ENCODE assay signal across 9 mouse cellular contexts in the genomic region with DNA sequence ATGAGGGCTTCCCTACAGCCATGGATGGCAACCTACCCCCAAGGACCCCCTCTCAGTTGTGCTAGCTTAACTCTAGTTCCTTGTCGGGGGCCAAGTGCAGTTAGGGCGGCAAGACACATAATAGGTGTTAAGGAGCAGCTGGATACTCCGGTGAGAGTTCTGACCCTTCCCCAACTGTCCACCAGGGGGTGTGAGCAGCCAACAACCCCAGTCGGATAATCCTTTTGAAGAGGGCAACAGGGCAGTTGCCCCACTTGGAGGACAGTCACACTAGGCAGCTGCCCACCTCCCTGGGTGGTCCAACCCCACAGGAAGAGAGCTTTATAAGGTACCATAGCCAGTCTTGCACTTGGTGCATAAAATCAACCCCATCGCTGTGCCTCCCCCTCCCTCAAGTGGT. TPM values are rescaled to one million over a fixed set of nuclear protein-coding genes. Genes with fewer than 3 reads are reported as not detected.
DNase-seq lines count a peak whose midpoint lies in the region; ATAC-seq lines count a peak whose summit lies in the region.
"Had no signal": no experiment of that assay in that cellular context is flagged by ENCODE, and none has a peak within 500 bp of the region (broad histone marks: within the 10 kb centered on the region; RNA-seq: fewer than 3 reads in every experiment).

No protein-coding gene starts in this region.

- no peaks in the 10 kb centered on the region; the same call in 1 of the 2 replicates for H3K27me3 ChIP-seq in liver, embryonic 12.5 days (replicated peaks)
- H3K27me3 ChIP-seq in embryonic facial prominence, embryonic 10.5 days (replicated peaks; ENCODE audit: low read depth, poor library complexity, severe bottlenecking), result no peaks in the 10 kb centered on the region

- H3K9me3 ChIP-seq in liver, embryonic 12.5 days (replicated peaks), result no peaks in the 10 kb centered on the region
- H3K9me3 ChIP-seq in embryonic facial prominence, embryonic 10.5 days, result no peaks in the 10 kb centered on the region

- peak; percentile 36 for DNase-seq in CD4-positive, CD25-positive, alpha-beta regulatory T cell, adult 2 months (ENCODE audit: low read depth, low spot score)
- peak; percentile 34 for DNase-seq in liver
- DNase-seq in embryonic facial prominence, embryonic 10.5 days (ENCODE audit: low spot score), result peak; percentile 41
- peak; percentile 37 for DNase-seq in mesoderm, embryonic 11.5 days (ENCODE audit: low read depth, low spot score)
- no peak for DNase-seq in cerebellum, postnatal 25 days
- no peak for DNase-seq in heart, adult 8-10 months (ENCODE audit: low spot score)

- no peak overlapping the region for H3K9ac ChIP-seq in liver, embryonic 12.5 days

- 28% methylated on average over 5 of the region's 5 CpGs for WGBS in liver, embryonic 12.5 days (ENCODE audit: insufficient replicate concordance)
- 51% methylated on average over 5 of the region's 5 CpGs for WGBS in embryonic facial prominence, embryonic 10.5 days

- H3K4me3 ChIP-seq in liver, embryonic 12.5 days, result no peak overlapping the region
- no peak overlapping the region for H3K4me3 ChIP-seq in embryonic facial prominence, embryonic 10.5 days
- H3K4me3 ChIP-seq: myocyte had no signal

- H3K27ac ChIP-seq in liver, embryonic 12.5 days, result no peak overlapping the region
- no peak overlapping the region for H3K27ac ChIP-seq in embryonic facial prominence, embryonic 10.5 days (replicated peaks)

- peaks cover 10% of the 10 kb centered on the region for H3K4me1 ChIP-seq in liver, embryonic 12.5 days
- H3K4me1 ChIP-seq in embryonic facial prominence, embryonic 10.5 days, result peaks cover 18% of the 10 kb centered on the region

- no peak for ATAC-seq in CD4-positive, CD25-positive, alpha-beta regulatory T cell, adult 4 months
- ATAC-seq in liver, embryonic 12.5 days, result no peak

- H3K36me3 ChIP-seq in liver, embryonic 12.5 days, result no peaks in the 10 kb centered on the region
- no peaks in the 10 kb centered on the region for H3K36me3 ChIP-seq in embryonic facial prominence, embryonic 10.5 days (replicated peaks)

- H3K4me2 ChIP-seq in liver, embryonic 12.5 days, result no peak overlapping the region

RNA-seq across cellular contexts. Expression of gene Ccdc121, which starts 46.2 kb away (rescaled TPM):
- not detected for polyA plus RNA-seq in CD4-positive, CD25-positive, alpha-beta regulatory T cell, adult 4 months (2017; shearing (Covaris generic))
- polyA plus RNA-seq in liver, embryonic 12.5 days (2016; fragmentation: Nextera tagmentation; extraction: Ambion mirVana), result not detected in 2 replicates
- polyA plus RNA-seq in embryonic facial prominence, embryonic 10.5 days (2016; fragmentation: Nextera tagmentation; extraction: Ambion mirVana), result 0.08 and 0.16 TPM in 2 replicates
- total RNA-seq in heart, adult 8-10 months (2022), result not detected
- polyA plus RNA-seq: myocyte had no signal

Comparison
In these comparisons a context has a peak if more than half of its experiments do, and no peak if none do; other contexts are left out.
1. DNase-seq: peak in CD4-positive, CD25-positive, alpha-beta regulatory T cell, adult 2 months (single experiment), liver (single experiment), embryonic facial prominence, embryonic 10.5 days (single experiment) and mesoderm, embryonic 11.5 days (single experiment); none in cerebellum, postnatal 25 days (0 of 2) and heart, adult 8-10 months (single experiment).